Mouse (Mus musculus) embryonic facial prominence, embryonic 15.5 days (tissue): Measurements from ENCODE around the gene Arhgef26. TPM values are rescaled to one million over a fixed set of nuclear protein-coding genes. Genes with fewer than 3 reads are reported as not detected.

Experiments
- ATAC-seq: fragments of 200-750 bp; cut with Nextera tagmentation; 2 replicates; pipeline ENCODE4 v1.8.0; 2017; ENCODE audit warnings: low read depth, moderate TSS enrichment; ENCODE audit not compliant: insufficient number of reproducible peaks, low FRiP score, low TSS enrichment
- H3K27ac ChIP-seq: fragments of 300-500 bp; sonication (generic); replicated peaks from 2 replicates; pipeline ENCODE4 v1.5.1; 2015; ENCODE audit warnings: mild to moderate bottlenecking, inconsistent platforms
- H3K27me3 ChIP-seq: fragments of 300-500 bp; sonication (generic); 2 replicates; pipeline ENCODE4 v1.6.1; 2015; ENCODE audit warnings: inconsistent platforms
- H3K36me3 ChIP-seq: fragments of 300-500 bp; sonication (generic); 2 replicates; pipeline ENCODE4 v1.6.1; 2015; ENCODE audit warnings: mild to moderate bottlenecking, inconsistent platforms
- H3K4me1 ChIP-seq: fragments of 300-500 bp; sonication (generic); 2 replicates; pipeline ENCODE4 v1.6.1; 2015; ENCODE audit warnings: inconsistent platforms
- H3K4me2 ChIP-seq: fragments of 300-500 bp; sonication (generic); replicated peaks from 2 replicates; pipeline ENCODE4 v1.6.1; 2015; ENCODE audit warnings: mild to moderate bottlenecking, inconsistent platforms
- H3K4me3 ChIP-seq: fragments of 300-500 bp; sonication (generic); replicated peaks from 2 replicates; pipeline ENCODE4 v1.5.1; 2015; ENCODE audit warnings: mild to moderate bottlenecking, inconsistent platforms
- H3K9ac ChIP-seq: fragments of 300-500 bp; sonication (generic); 2 replicates; pipeline ENCODE4 v1.6.1; 2015; ENCODE audit warnings: inconsistent platforms
- H3K9me3 ChIP-seq: fragments of 300-500 bp; sonication (generic); replicated peaks from 2 replicates; pipeline ENCODE4 v1.6.1; 2016; ENCODE audit warnings: inconsistent platforms
- WGBS: fragments of 180-500 bp; shearing (Covaris S2); methylation state at CpG from one replicate; pipeline ENCODE4 v1.1.7; 2015; 5-methylcytosine and 5-hydroxymethylcytosine counted together
- polyA plus RNA-seq: library from polyadenylated mRNA; unstranded; fragments of >200 nt; fragmentation: Nextera tagmentation; extraction: Ambion mirVana; gene quantifications from 2 replicates; pipeline ENCODE4 v1.2.1, GENCODE M21; 2015

Arhgef26 gene
- 16.8 and 20.1 TPM in 2 replicates for polyA plus RNA-seq

- H3K27ac ChIP-seq = peak within 1 kb of the TSS; percentile 74
- H3K27me3 ChIP-seq = no peaks in the 10 kb centered on the region
- ATAC-seq = no peak
- peak within 1 kb of the TSS; percentile 72 for H3K9ac ChIP-seq
- H3K4me2 ChIP-seq = peak within 1 kb of the TSS; percentile 85
- peak within 1 kb of the TSS; percentile 80 for H3K4me3 ChIP-seq
- H3K36me3 ChIP-seq = no peaks in the 10 kb centered on the region
- H3K9me3 ChIP-seq = no peaks in the 10 kb centered on the region
- WGBS = 86% methylated on average over 3 of the region's 3 CpGs
- H3K4me1 ChIP-seq = peaks cover 13% of the 10 kb centered on the region
Measured at GRCm38 (mm10) chr3:62338044-62338443, at the start of gene Arhgef26. TSS of gene Arhgef26 (plus strand) at chr3:62338344.

- Histone ChIP-seq H3K9ac (no peak overlapping the region), H3K9me3 (no peaks in the 10 kb centered on the region), H3K4me3 (no peak overlapping the region), H3K27me3 (no peaks in the 10 kb centered on the region), H3K27ac (no peak overlapping the region), H3K4me2 (no peak overlapping the region), H3K4me1 (no peaks in the 10 kb centered on the region), H3K36me3 (no peaks in the 10 kb centered on the region)
- 89% methylated on average over 3 of the region's 3 CpGs for WGBS
- ATAC-seq = no peak; the same call in 1 of the 2 replicates
Measured at GRCm38 (mm10) chr3:62310493-62310892, 27.7 kb upstream of the Arhgef26 start.

- no peaks in the 10 kb centered on the region for H3K36me3 ChIP-seq
- H3K4me2 ChIP-seq = no peak overlapping the region
- no peak overlapping the region for H3K4me3 ChIP-seq
- H3K27ac ChIP-seq = no peak overlapping the region
- WGBS = 85% methylated on average over 5 of the region's 5 CpGs
- ATAC-seq = no peak
- H3K27me3 ChIP-seq = no peaks in the 10 kb centered on the region
- no peaks in the 10 kb centered on the region for H3K9me3 ChIP-seq
- H3K4me1 ChIP-seq = no peaks in the 10 kb centered on the region
- H3K9ac ChIP-seq = no peak overlapping the region
Measured at GRCm38 (mm10) chr3:62311224-62311623, 26.9 kb upstream of the Arhgef26 start.

GRCm38 (mm10) chr3:62324708-62325107 lies 13.4 kb upstream of the Arhgef26 start:
- H3K9me3 ChIP-seq = no peaks in the 10 kb centered on the region
- H3K4me2 ChIP-seq = no peak overlapping the region
- H3K36me3 ChIP-seq = no peaks in the 10 kb centered on the region
- no peak for ATAC-seq
- H3K4me1 ChIP-seq = no peaks in the 10 kb centered on the region
- H3K27ac ChIP-seq = no peak overlapping the region
- WGBS = 61% methylated on average over 1 of the region's 1 CpGs
- H3K9ac ChIP-seq = no peak overlapping the region
- H3K27me3 ChIP-seq = no peaks in the 10 kb centered on the region
- no peak overlapping the region for H3K4me3 ChIP-seq

- no peaks in the 10 kb centered on the region for H3K4me1 ChIP-seq
- H3K4me3 ChIP-seq = no peak overlapping the region
- no peaks in the 10 kb centered on the region for H3K9me3 ChIP-seq
- no peaks in the 10 kb centered on the region for H3K27me3 ChIP-seq
- H3K27ac ChIP-seq = no peak overlapping the region
- no peak overlapping the region for H3K4me2 ChIP-seq
- WGBS = 67% methylated on average over 2 of the region's 2 CpGs
- H3K36me3 ChIP-seq = no peaks in the 10 kb centered on the region
- no peak overlapping the region for H3K9ac ChIP-seq
- no peak for ATAC-seq
Measured at GRCm38 (mm10) chr3:62327903-62328302, 10.2 kb upstream of the Arhgef26 start.

GRCm38 (mm10) chr3:62338461-62338853 lies 313 bp downstream of the Arhgef26 start:
- 0 out of 2 replicates have a peak overlapping the region, but pooled peaks have one; percentile 74 for H3K27ac ChIP-seq
- no peaks in the 10 kb centered on the region for H3K9me3 ChIP-seq
- peak overlapping the region; percentile 80 for H3K4me3 ChIP-seq
- 0 out of 2 replicates have a peak, but pooled peaks have one; percentile 0 for ATAC-seq
- H3K4me2 ChIP-seq = peak overlapping the region; percentile 85
- WGBS = under 1% methylated on average over 17 of the region's 17 CpGs
- H3K36me3 ChIP-seq = no peaks in the 10 kb centered on the region
- H3K27me3 ChIP-seq = no peaks in the 10 kb centered on the region
- H3K4me1 ChIP-seq = peaks cover 13% of the 10 kb centered on the region
- peak overlapping the region; percentile 4; the same call in 1 of the 2 replicates for H3K9ac ChIP-seq

- no peaks in the 10 kb centered on the region for H3K9me3 ChIP-seq
- ATAC-seq = peak; percentile 92
- no peaks in the 10 kb centered on the region for H3K27me3 ChIP-seq
- peaks cover 13% of the 10 kb centered on the region for H3K4me1 ChIP-seq
- peak overlapping the region; percentile 74 for H3K27ac ChIP-seq
- H3K9ac ChIP-seq = peak overlapping the region; percentile 72
- H3K36me3 ChIP-seq = no peaks in the 10 kb centered on the region
- peak overlapping the region; percentile 85 for H3K4me2 ChIP-seq
- WGBS = under 1% methylated on average over 68 of the region's 68 CpGs
- peak overlapping the region; percentile 80 for H3K4me3 ChIP-seq
Measured at GRCm38 (mm10) chr3:62338854-62339515, 841 bp downstream of the Arhgef26 start.

- Histone ChIP-seq H3K9me3 (no peaks in the 10 kb centered on the region), H3K4me1 (peaks cover 13% of the 10 kb centered on the region), H3K36me3 (no peaks in the 10 kb centered on the region), H3K4me3 (peak overlapping the region; percentile 80), H3K9ac (peak overlapping the region; percentile 72), H3K27ac (peak overlapping the region; percentile 74), H3K4me2 (peak overlapping the region; percentile 85), H3K27me3 (no peaks in the 10 kb centered on the region)
- WGBS = under 1% methylated on average over 53 of the region's 53 CpGs
- ATAC-seq = peak; percentile 60
Measured at GRCm38 (mm10) chr3:62339516-62340051, 1.4 kb downstream of the Arhgef26 start.

GRCm38 (mm10) chr3:62340154-62340760 lies 2.1 kb downstream of the Arhgef26 start:
- no peaks in the 10 kb centered on the region for H3K27me3 ChIP-seq
- H3K4me3 ChIP-seq = peak overlapping the region; percentile 80
- no peaks in the 10 kb centered on the region for H3K36me3 ChIP-seq
- no peaks in the 10 kb centered on the region for H3K9me3 ChIP-seq
- H3K27ac ChIP-seq = no peak overlapping the region
- peak overlapping the region; percentile 72 for H3K9ac ChIP-seq
- H3K4me1 ChIP-seq = peaks cover 13% of the 10 kb centered on the region
- ATAC-seq = no peak
- 20% methylated on average over 16 of the region's 16 CpGs for WGBS
- peak overlapping the region; percentile 85 for H3K4me2 ChIP-seq

GRCm38 (mm10) chr3:62340861-62341260 lies 2.7 kb downstream of the Arhgef26 start:
- Histone ChIP-seq H3K4me3 (peak overlapping the region; percentile 80), H3K36me3 (no peaks in the 10 kb centered on the region), H3K9me3 (no peaks in the 10 kb centered on the region), H3K27me3 (no peaks in the 10 kb centered on the region), H3K4me1 (peaks cover 13% of the 10 kb centered on the region), H3K27ac (no peak overlapping the region), H3K4me2 (peak overlapping the region; percentile 85), H3K9ac (no peak overlapping the region)
- no peak for ATAC-seq
- 16% methylated on average over 2 of the region's 2 CpGs for WGBS

- Histone ChIP-seq H3K9me3 (no peaks in the 10 kb centered on the region), H3K27me3 (no peaks in the 10 kb centered on the region), H3K36me3 (no peaks in the 10 kb centered on the region), H3K27ac (no peak overlapping the region), H3K4me2 (peak overlapping the region; percentile 85), H3K9ac (no peak overlapping the region), H3K4me3 (peak overlapping the region; percentile 80), H3K4me1 (peaks cover 13% of the 10 kb centered on the region)
- no peak for ATAC-seq
- WGBS = 40% methylated on average over 3 of the region's 3 CpGs
Measured at GRCm38 (mm10) chr3:62341496-62342205, 3.5 kb downstream of the Arhgef26 start.
